Mouse (Mus musculus) embryonic fibroblast, embryonic 13.5 days (primary cell): ENCODE results near the gene Hpcal1. TPM values are rescaled to one million over a fixed set of nuclear protein-coding genes. Genes with fewer than 3 reads are reported as not detected.

Experiments
- H3K27ac ChIP-seq: 2 replicates; pipeline ENCODE4 v1.5.1; 2012; ENCODE audit warnings: low read length, control low read depth, inconsistent platforms; ENCODE audit not compliant: insufficient read depth
- H3K4me1 ChIP-seq: 2 replicates; pipeline ENCODE4 v1.6.1; 2011; ENCODE audit warnings: low read length; ENCODE audit not compliant: control insufficient read depth, insufficient read depth
- H3K4me3 ChIP-seq: 2 replicates; pipeline ENCODE4 v1.5.1; 2011; ENCODE audit warnings: mild to moderate bottlenecking, control low read depth, low read length; ENCODE audit not compliant: insufficient read depth
- CTCF ChIP-seq: IDR thresholded peaks from 2 replicates; pipeline ENCODE4 v1.5.1; 2011; ENCODE audit warnings: mild to moderate bottlenecking, control low read depth, low read length, moderate library complexity, borderline replicate concordance; ENCODE audit not compliant: insufficient read depth
- POLR2A ChIP-seq: IDR thresholded peaks from 2 replicates; pipeline ENCODE4 v1.6.1; 2011; ENCODE audit warnings: low read depth, mild to moderate bottlenecking, control low read depth, low read length, moderate library complexity
- polyA plus RNA-seq: library from polyadenylated mRNA; stranded (reverse); fragments of >200 nt; gene quantifications from 2 replicates; pipeline ENCODE4 v1.2.4, GENCODE M21; 2011; ENCODE audit warnings: low read depth; ENCODE audit not compliant: missing spikeins, insufficient read length

Gene Hpcal1
- polyA plus RNA-seq, 1 experiment, result 41.1 TPM

DNA sequence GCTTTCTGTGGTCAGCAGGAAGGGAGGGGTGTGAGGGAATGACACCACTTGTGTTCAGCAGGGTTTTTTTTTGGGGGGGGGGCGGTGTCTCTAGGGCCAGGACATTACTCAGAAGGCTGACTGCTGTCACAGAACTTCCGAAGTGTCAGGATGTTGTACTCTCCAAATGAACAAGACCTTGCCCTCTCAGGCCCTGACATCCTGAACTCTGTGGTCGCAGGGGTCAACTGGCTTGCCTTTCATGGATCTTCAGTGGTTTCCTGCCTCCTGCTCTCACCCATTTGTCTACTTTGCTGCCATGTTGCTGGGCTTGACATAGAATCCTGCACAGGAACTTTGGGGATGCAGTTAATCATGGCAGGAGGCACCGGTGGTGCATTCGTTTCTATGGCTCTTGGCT lies 32.1 kb upstream of the Hpcal1 start:
- no peak for TF ChIP-seq CTCF
- TF ChIP-seq POLR2A, result no peak
- Histone ChIP-seq H3K4me3 (no peak overlapping the region), H3K4me1 (no peaks in the 10 kb centered on the region), H3K27ac (no peak overlapping the region)

DNA sequence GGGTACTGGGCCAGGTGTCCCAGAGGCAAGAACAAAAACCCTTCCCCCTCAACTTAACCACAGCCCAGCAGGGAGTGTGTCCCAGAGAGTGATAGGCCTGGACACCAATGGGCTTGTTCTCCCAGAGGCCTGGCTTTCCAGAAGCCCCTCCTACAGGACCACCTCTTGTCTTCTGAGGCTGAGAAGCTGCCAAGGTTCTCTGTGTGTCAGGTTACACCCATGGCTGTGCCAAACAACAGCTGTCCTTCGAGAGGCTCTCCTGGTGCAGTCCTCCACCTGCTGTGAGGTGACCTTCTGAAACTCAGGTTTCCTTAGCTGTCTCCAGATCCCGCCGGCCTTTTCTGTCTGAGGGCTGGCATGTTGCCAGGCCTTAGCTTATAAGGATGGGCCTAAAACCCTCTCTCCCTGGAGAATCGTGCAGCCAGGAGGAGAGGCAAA lies 29.2 kb upstream of the Hpcal1 start:
- H3K4me3 ChIP-seq, result no peak overlapping the region
- TF ChIP-seq CTCF (no peak), POLR2A (no peak)
- no peaks in the 10 kb centered on the region for H3K4me1 ChIP-seq
- H3K27ac ChIP-seq, result no peak overlapping the region

DNA sequence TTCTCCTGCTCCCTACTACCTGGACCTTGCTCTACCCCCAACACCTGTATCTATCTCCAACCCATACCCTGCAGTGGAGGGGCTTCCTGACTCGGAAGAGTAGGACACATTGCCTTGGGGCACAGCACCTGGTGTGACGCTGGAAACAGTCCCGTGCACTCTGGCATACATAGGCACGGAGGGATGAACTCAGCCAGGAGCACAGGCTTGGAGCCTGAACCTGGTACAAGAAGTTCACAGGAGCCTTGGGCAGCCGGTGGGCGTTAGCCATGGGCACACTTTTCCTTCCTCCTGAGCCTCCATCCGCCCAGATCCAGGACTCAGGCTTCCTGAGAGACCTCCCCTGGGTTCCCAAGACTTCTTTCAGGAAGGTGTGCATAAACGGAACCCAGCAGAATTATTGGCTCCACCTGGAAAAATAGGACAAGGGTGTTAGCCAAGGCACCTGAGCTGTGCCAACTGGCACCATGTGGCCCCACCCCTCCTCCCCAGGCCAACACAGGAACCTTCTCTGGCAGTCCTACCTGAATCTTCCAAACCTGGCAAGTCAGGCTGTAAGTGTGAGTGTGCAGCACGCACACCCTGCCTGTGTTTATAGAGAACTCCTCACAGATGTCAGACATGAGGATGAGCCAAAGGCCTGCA lies 26.5 kb upstream of the Hpcal1 start:
- TF ChIP-seq CTCF (no peak), POLR2A (no peak)
- Histone ChIP-seq H3K27ac (no peak overlapping the region), H3K4me1 (no peaks in the 10 kb centered on the region), H3K4me3 (no peak overlapping the region)

DNA sequence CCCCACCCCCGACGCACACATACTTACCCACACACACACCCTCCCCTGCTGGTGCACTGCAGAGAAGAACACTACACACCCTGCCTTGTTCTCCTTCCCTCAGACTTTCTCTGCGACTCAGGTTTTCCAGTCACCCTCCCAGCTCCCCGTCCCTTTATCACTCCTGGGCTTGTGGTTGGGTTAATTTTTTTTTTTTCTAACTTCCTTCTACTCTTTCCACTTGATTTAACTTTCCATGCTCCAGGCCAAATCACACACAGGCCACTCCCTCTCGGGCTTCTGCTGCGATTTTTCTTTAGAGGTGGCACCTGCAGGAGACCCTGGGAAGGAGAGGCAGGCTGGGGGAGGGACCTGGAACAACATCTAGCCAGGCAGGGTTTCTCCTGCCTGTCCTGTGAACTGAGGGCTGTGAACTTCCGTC lies 24.7 kb upstream of the Hpcal1 start:
- TF ChIP-seq CTCF (no peak), POLR2A (no peak)
- Histone ChIP-seq H3K4me1 (no peaks in the 10 kb centered on the region), H3K4me3 (no peak overlapping the region), H3K27ac (no peak overlapping the region)

DNA sequence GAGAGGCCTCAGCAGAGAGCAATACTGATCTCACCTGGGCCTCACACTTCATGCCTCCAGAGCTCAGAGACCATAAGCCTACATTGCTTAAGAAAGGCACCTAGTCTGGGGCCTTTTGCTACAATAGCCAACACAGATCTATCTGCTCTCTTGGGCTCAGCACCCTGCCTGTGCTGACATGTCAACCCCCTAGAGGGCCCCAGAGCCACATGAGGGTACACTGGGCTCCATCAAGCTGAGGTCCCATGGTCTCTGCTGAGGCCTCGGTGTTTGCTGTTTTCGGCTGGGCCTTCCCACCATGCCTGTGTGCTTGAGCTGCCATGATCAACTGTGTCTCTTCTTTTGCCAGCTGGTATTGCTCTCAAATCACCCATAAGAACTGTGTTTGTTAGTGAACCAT lies 24.0 kb upstream of the Hpcal1 start:
- no peak for TF ChIP-seq POLR2A
- TF ChIP-seq CTCF, result no peak
- Histone ChIP-seq H3K4me1 (no peaks in the 10 kb centered on the region), H3K4me3 (no peak overlapping the region), H3K27ac (no peak overlapping the region)

DNA sequence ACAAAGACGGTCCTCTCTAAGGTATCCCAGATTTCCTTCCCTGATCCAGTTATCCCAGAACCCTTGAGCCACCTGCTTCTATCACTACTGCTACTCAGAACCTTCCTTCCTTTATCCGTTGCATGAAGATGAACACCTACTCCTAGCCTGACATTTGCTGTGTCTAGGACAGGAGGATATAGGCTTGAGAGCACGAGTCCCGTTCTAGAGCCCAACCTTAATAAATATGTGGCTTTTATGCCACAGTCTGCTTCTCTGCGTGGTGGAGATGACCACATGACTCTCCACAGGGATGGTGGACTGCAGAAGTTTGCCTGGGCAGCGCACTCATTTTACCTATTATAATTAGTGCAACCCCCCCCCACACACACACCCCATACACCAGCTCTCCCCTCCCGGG lies 16.9 kb upstream of the Hpcal1 start:
- TF ChIP-seq POLR2A (no peak), CTCF (no peak)
- H3K4me3 ChIP-seq, result no peak overlapping the region
- H3K27ac ChIP-seq, result no peak overlapping the region
- H3K4me1 ChIP-seq, result no peaks in the 10 kb centered on the region

DNA sequence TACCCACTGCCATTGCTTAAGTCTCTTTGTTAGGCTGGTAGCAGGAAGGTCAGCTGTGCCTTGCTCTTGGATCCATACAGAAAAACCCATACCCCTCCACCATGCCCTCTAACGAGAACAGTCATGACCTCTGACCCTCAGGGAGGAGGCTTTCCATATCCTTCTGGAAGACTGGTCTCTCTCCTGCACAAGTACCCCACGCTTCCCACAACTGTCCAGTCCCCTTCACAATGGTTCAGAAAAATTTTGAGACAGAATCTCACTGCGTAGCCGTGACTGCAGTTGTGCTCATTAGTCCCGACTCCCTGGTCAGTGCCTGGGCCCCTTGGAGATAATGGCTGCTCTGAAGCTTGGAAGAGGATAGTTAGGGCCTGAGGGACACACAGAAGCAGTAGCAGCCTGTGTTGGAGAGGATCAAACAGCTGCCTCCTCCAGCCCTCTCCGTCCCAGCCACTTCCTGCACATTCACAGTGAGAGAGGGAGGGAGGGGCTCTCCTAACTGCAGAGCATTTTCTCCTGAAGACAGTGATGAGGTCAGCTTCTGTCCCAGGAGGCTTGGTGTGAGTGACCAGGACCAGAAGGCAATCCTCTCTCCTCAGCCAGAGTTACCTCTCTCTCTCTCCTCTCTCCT lies 16.4 kb upstream of the Hpcal1 start:
- TF ChIP-seq POLR2A, result no peak
- no peak for TF ChIP-seq CTCF
- H3K4me3 ChIP-seq, result no peak overlapping the region
- no peaks in the 10 kb centered on the region for H3K4me1 ChIP-seq
- H3K27ac ChIP-seq, result no peak overlapping the region

DNA sequence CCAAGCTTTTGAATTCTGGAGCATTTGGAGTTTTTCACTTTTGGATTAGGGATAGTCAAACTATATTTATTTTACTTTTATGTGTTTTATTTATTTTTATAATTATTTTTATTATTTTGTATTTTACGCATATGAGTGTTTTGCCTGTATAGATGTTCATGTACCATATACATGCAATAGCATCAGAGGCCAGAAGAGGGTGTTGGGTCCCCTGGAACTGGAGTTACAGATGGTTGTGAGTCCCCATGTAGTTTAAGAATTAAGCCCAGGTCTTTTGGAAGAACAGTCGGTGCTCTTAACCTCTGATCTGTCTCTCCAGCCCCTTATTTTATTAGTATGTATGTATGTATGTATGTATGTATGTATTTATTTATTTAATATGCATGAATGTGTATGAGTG lies 12.9 kb upstream of the Hpcal1 start:
- no peak overlapping the region for H3K4me3 ChIP-seq
- no peaks in the 10 kb centered on the region; the same call in 1 of the 2 replicates for H3K4me1 ChIP-seq
- no peak overlapping the region for H3K27ac ChIP-seq
- no peak for TF ChIP-seq POLR2A
- TF ChIP-seq CTCF, result no peak

DNA sequence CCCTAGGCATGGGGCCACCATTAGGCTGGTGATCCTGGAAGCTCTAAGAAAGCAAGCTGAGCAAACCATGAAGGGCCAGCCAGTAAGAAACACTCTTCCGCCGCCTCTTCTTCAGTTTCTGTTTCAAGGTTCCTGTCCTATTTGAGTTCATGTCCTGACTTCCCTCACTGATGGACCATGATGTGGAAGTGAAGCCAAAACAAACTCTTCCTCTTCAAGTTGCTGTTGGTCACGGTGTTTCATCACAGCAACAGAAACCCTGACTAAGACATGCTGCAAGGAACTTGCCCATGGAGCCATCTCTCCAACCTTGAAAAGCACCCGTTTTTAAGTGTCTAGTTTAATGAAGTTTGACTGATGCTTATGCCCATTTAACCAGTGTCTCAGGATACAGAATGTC lies 11.1 kb upstream of the Hpcal1 start:
- Histone ChIP-seq H3K4me1 (no peaks in the 10 kb centered on the region; the same call in 1 of the 2 replicates), H3K4me3 (no peak overlapping the region)
- TF ChIP-seq CTCF (no peak), POLR2A (no peak)

DNA sequence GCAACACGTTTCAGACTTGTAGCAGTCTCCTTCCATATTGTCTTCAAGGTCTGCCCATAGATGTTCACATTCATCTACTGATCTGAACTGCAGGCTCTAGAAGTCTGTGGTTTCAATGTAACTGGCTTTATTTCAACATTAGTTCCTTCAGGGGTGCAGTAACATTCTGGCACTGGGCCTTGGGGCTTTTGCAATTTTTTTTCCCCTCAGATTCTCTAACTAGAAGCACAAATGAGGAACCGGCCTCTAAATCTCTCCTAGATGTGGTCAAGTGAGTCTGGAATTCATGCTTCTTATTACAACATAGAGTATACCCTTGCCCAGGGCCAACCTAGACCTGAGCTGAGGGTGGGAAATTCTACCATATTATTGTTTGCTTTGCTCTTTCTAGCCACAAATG lies 8.5 kb upstream of the Hpcal1 start:
- Histone ChIP-seq H3K27ac (no peak overlapping the region), H3K4me3 (no peak overlapping the region), H3K4me1 (no peaks in the 10 kb centered on the region; the same call in 1 of the 2 replicates)
- no peak for TF ChIP-seq CTCF

More for the DNA sequence above, 11.1 kb upstream of the Hpcal1 start:
- no peak overlapping the region for H3K27ac ChIP-seq

DNA sequence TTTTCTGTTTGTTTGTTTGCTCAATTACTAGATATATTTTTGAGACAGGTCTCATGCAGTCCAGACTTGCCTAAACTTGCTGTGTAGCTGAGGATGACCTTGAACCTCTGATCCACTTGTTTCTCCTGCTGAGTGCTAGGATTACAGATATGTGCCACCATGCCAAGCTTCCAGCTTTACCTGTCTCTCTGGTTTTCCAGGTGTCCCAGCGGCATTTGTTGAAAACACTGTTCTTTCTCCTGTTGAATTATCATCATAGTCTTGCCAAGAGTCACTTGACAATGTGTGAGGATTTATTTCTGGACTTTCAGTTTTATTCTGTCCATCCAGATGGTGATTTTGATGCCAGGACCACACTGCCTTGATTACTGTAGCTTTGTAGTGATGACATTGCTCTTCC lies 6.3 kb upstream of the Hpcal1 start:
- Histone ChIP-seq H3K4me3 (no peak overlapping the region), H3K27ac (no peak overlapping the region), H3K4me1 (peaks cover 3% of the 10 kb centered on the region; the same call in 1 of the 2 replicates)
- TF ChIP-seq CTCF (no peak), POLR2A (no peak)
